Comparison of ENCODE assay signal across 13 mouse cellular contexts in genomic region chr16:31281981-31282380, GRCm38 (mm10). TPM values are rescaled to one million over a fixed set of nuclear protein-coding genes. Genes with fewer than 3 reads are reported as not detected.
DNase-seq lines count a peak whose midpoint lies in the region; ATAC-seq lines count a peak whose summit lies in the region.
"Had no signal": no experiment of that assay in that cellular context is flagged by ENCODE, and none has a peak within 500 bp of the region (broad histone marks: within the 10 kb centered on the region; RNA-seq: fewer than 3 reads in every experiment).

No protein-coding gene starts in this region.

- no peak overlapping the region for H3K9ac ChIP-seq in kidney, embryonic 14.5 days (ENCODE audit: low read depth, low read length)
- H3K9ac ChIP-seq in forebrain, embryonic 13.5 days = no peak overlapping the region
- H3K9ac ChIP-seq: hindbrain, embryonic 15.5 days; limb, embryonic 13.5 days had no signal

- no peak overlapping the region for H3K4me3 ChIP-seq in kidney, embryonic 14.5 days (ENCODE audit: low read length)
- no peak overlapping the region for H3K4me3 ChIP-seq in forebrain, embryonic 13.5 days
- H3K4me3 ChIP-seq: hindbrain, embryonic 15.5 days; limb, embryonic 13.5 days had no signal

- no peaks in the 10 kb centered on the region for H3K9me3 ChIP-seq in kidney, embryonic 14.5 days (ENCODE audit: control insufficient read depth, low read length)
- H3K9me3 ChIP-seq in forebrain, embryonic 13.5 days (replicated peaks) = no peaks in the 10 kb centered on the region
- H3K9me3 ChIP-seq: hindbrain, embryonic 15.5 days; limb, embryonic 13.5 days had no signal

- peak; percentile 64 for DNase-seq in adrenal gland, postnatal 10 days
- no peak for DNase-seq in adrenal gland, postnatal 36 days
- peak; percentile 22 for DNase-seq in kidney, adult 9 months
- peak; percentile 15 for DNase-seq in gastrocnemius, postnatal 25 days
- DNase-seq in kidney, postnatal 4 days = peak; percentile 65 to 78
- no peak for DNase-seq in spleen, adult 18-20 months
- DNase-seq: embryo, embryonic 11 days had no signal

- no peak overlapping the region for H3K27ac ChIP-seq in kidney, embryonic 14.5 days (ENCODE audit: low read depth, low read length)
- no peak overlapping the region for H3K27ac ChIP-seq in forebrain, embryonic 13.5 days
- H3K27ac ChIP-seq: hindbrain, embryonic 15.5 days; limb, embryonic 13.5 days; macrophage had no signal

- H3K27me3 ChIP-seq in kidney, embryonic 14.5 days (ENCODE audit: control insufficient read depth, insufficient read depth, low read length) = no peaks in the 10 kb centered on the region
- no peaks in the 10 kb centered on the region for H3K27me3 ChIP-seq in forebrain, embryonic 13.5 days
- H3K27me3 ChIP-seq: hindbrain, embryonic 15.5 days; limb, embryonic 13.5 days had no signal

- H3K4me1 ChIP-seq in kidney, embryonic 14.5 days (ENCODE audit: control insufficient read depth, insufficient read depth, low read length) = peaks cover 7% of the 10 kb centered on the region; the same call in 1 of the 2 replicates
- H3K4me1 ChIP-seq in forebrain, embryonic 13.5 days = no peaks in the 10 kb centered on the region
- H3K4me1 ChIP-seq: hindbrain, embryonic 15.5 days had no signal

- no peak overlapping the region for H3K4me2 ChIP-seq in kidney, embryonic 14.5 days (replicated peaks; ENCODE audit: low read depth, low read length)
- H3K4me2 ChIP-seq in forebrain, embryonic 13.5 days = no peak overlapping the region
- H3K4me2 ChIP-seq: hindbrain, embryonic 15.5 days; limb, embryonic 13.5 days had no signal

- no peak for ATAC-seq in kidney, embryonic 14.5 days (ENCODE audit: low FRiP score, low TSS enrichment)
- ATAC-seq in forebrain, embryonic 13.5 days = no peak

- H3K36me3 ChIP-seq in kidney, embryonic 14.5 days (ENCODE audit: control insufficient read depth, insufficient read depth, low read length) = no peaks in the 10 kb centered on the region
- no peaks in the 10 kb centered on the region for H3K36me3 ChIP-seq in forebrain, embryonic 13.5 days (ENCODE audit: poor library complexity, severe bottlenecking)
- H3K36me3 ChIP-seq: hindbrain, embryonic 15.5 days; limb, embryonic 13.5 days had no signal

- 86% methylated on average over 2 of the region's 2 CpGs for WGBS in kidney, embryonic 14.5 days
- 74% methylated on average over 2 of the region's 2 CpGs for WGBS in forebrain, embryonic 13.5 days

RNA-seq across cellular contexts. Expression of gene Ppp1r2, which starts 6.9 kb away (rescaled TPM):
- total RNA-seq in adrenal gland, postnatal 10 days (2021) = 10 to 100 TPM; 82.3 to 87.5 TPM
- total RNA-seq in adrenal gland, postnatal 36 days (2021) = 10 to 100 TPM; 76.2 to 76.3 TPM
- 77.0 and 98.6 TPM in 2 replicates for polyA plus RNA-seq in kidney, embryonic 14.5 days (2014; fragmentation: Nextera tagmentation; extraction: Ambion mirVana)
- total RNA-seq in gastrocnemius, postnatal 25 days (2021) = 10 to 100 TPM; 67.7 to 74.0 TPM
- 91.9 and 95.2 TPM in 2 replicates for polyA plus RNA-seq in forebrain, embryonic 13.5 days (2015; fragmentation: Nextera tagmentation; extraction: Ambion mirVana)

RNA-seq across cellular contexts. Expression of gene Apod, which starts 32.6 kb away (rescaled TPM):
- total RNA-seq in adrenal gland, postnatal 10 days (2021) = 1 to 10 TPM; 2.6 to 4.0 TPM
- total RNA-seq in adrenal gland, postnatal 36 days (2021) = 1 to 10 TPM; 4.7 to 4.9 TPM
- polyA plus RNA-seq in kidney, embryonic 14.5 days (2014; fragmentation: Nextera tagmentation; extraction: Ambion mirVana) = 0.47 TPM in 2 replicates
- 10 to 100 TPM; 22.1 to 22.6 TPM for total RNA-seq in gastrocnemius, postnatal 25 days (2021)
- 28.0 and 32.5 TPM in 2 replicates for polyA plus RNA-seq in forebrain, embryonic 13.5 days (2015; fragmentation: Nextera tagmentation; extraction: Ambion mirVana)
- total RNA-seq: monocyte, adult 5-6 weeks had no signal

Comparison
In these comparisons a context has a peak if more than half of its experiments do, and no peak if none do; other contexts are left out.
1. DNase-seq: peak in adrenal gland, postnatal 10 days (single experiment), kidney, adult 9 months (single experiment), gastrocnemius, postnatal 25 days (single experiment) and kidney, postnatal 4 days (2 of 2); none in adrenal gland, postnatal 36 days (0 of 2) and spleen, adult 18-20 months (0 of 2).